Comparison of ENCODE assay signal across 11 mouse cellular contexts in genomic region chr10:118504811-118505210, GRCm38 (mm10).
DNase-seq lines count a peak whose midpoint lies in the region; ATAC-seq and TF ChIP-seq lines count a peak whose summit lies in the region.
"Had no signal": no experiment of that assay in that cellular context is flagged by ENCODE, and none has a peak within 500 bp of the region (broad histone marks: within the 10 kb centered on the region; RNA-seq: fewer than 3 reads in every experiment).

No protein-coding gene starts in this region.

- DNase-seq in heart, postnatal 4 days: peak; percentile 8
- no peak for DNase-seq in heart, adult 8-10 months (ENCODE audit: low spot score)
- peak; percentile 17 for DNase-seq in lung, postnatal 10 days
- no peak for DNase-seq in lung, adult 2 months
- DNase-seq in ZHBTc4 (ENCODE audit: low read depth, low spot score): peak; percentile 70
- DNase-seq in right cerebral cortex, adult 2 months (ENCODE audit: low spot score in 2 of 2): no peak
- DNase-seq: cerebellum, adult 11-12 months; layer of hippocampus, postnatal 36 days had no signal

- H3K4me1 ChIP-seq in lung, adult 2 months (ENCODE audit: control insufficient read depth, insufficient read depth, low read length): no peaks in the 10 kb centered on the region
- H3K4me1 ChIP-seq: embryonic facial prominence, embryonic 12.5 days; limb, embryonic 12.5 days had no signal

- TF ChIP-seq CTCF in lung, adult 2 months (IDR thresholded peaks at IDR 0.05; ENCODE audit: insufficient read depth, low read length): no peak

- H3K4me3 ChIP-seq in lung, adult 2 months (replicated peaks; ENCODE audit: extremely low read depth, low read depth, low read length): no peak overlapping the region
- H3K4me3 ChIP-seq: embryonic facial prominence, embryonic 12.5 days; limb, embryonic 12.5 days had no signal

- ATAC-seq in granulocyte monocyte progenitor cell, adult 5-6 weeks (replicated peaks; ENCODE audit: poor library complexity, severe bottlenecking): peak; percentile 40; the same call in 1 of the 2 replicates

- 55% methylated on average over 4 of the region's 4 CpGs for WGBS in lung, adult 2 months

- no peak for TF ChIP-seq POLR2A in lung, adult 2 months (IDR thresholded peaks at IDR 0.05; ENCODE audit: borderline replicate concordance, extremely low read depth, low read depth, low read length)

Comparison
In these comparisons a context has a peak if more than half of its experiments do, and no peak if none do; other contexts are left out.
1. DNase-seq: peak in heart, postnatal 4 days (single experiment), lung, postnatal 10 days (single experiment) and ZHBTc4 (single experiment); none in heart, adult 8-10 months (single experiment), lung, adult 2 months (single experiment) and right cerebral cortex, adult 2 months (0 of 2).